Mouse (Mus musculus) gastrocnemius, postnatal 14 days (tissue): ENCODE measurements at regions not wholly inside any gene's neighbourhood (a gene's known extent, or its start where the extent isn't known, plus 50 kb on each side); places are given as distances from the start of the nearest gene placed in this dataset.

Source experiments
- DNase-seq: peaks from one replicate; pipeline ENCODE4 v3.0.0; 2021; ENCODE audit warnings: mixed read lengths
- intact Hi-C: fragments of 180-260 bp; cut with DNase I; formaldehyde crosslinking; loops from one replicate; pipeline ENCODE4 v1.15.1; 2025; ENCODE audit warnings: low total_unique reads

DNA sequence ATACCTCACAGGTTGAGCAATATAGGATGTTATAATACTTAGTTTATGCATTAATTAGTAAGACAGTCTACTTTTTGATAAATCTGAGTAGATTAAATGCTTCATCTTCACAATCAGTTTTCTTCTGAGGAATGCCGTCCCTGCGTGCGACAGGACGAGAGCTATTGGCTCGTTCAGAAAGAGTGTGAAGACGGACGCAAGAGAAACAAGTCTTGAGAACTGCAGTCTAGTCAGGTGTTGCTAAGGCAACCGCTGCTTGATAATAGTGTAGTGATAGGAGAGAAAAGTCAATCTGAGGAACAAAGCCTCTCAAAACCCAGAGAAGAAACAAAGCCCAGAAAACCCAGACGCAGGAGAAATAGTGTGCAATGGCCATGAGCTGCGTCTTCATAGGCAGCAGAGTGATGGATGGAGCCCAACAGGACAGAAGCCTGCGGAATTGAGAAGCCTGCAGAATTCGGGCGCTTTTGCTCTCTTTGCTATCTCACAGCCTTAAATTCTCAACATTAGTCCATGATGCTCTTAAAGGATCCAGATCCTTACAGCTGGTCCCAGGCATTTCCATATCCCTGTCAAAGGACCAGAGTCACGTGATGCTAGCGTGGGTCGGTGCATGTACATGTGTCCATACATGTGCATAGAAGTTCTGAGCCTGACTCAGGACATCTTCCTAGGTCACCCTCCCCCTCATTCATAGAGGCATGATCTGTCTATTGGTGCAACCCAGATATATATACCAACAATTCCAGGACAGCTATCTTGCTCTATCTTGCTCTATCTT, 366.7 kb downstream of the Lrriq3 start:
- intact Hi-C loops = no loop called here
- no peak for DNase-seq

DNA sequence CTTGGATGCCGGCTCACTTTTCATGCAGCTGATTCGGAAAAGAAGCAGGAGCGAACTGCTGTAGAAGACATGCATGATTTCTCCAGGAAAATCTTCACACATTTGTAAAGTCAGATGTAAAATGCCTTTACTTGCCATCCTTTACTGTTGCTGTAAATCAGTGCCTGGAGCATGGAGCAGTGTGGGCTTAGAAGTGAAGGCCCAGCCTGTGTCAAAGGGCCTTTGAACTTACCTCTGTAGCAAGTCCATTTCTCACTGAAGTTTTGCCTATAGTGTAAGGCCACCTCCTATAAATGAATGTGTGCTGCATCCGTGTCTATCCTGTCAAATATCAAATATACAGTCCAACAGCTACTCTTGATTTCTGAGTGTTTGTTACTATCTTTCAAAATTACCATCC, 368.9 kb downstream of the Lrriq3 start:
- no peak for DNase-seq
- intact Hi-C loops = no loop called here

DNA sequence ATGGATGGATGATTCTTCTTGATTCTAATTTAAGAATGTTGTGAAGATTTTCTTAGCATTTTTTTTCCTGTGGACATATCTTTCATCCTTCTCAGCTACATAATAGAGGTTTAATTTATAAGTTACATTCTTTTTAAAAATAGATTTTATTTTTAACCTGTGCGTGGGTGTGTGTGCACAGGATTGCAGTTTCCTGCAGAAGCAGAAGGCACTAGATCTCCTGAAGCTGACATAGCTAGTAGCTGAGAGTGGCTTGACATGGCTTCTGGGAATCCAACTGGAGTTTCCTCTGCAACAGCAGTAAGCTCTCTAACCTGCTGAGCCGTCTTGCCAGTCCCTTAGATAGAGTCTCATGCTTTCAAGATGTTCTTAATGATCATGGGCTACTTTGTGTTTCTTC, 377.5 kb downstream of the Lrriq3 start:
- no peak for DNase-seq
- intact Hi-C loops = no loop called here

DNA sequence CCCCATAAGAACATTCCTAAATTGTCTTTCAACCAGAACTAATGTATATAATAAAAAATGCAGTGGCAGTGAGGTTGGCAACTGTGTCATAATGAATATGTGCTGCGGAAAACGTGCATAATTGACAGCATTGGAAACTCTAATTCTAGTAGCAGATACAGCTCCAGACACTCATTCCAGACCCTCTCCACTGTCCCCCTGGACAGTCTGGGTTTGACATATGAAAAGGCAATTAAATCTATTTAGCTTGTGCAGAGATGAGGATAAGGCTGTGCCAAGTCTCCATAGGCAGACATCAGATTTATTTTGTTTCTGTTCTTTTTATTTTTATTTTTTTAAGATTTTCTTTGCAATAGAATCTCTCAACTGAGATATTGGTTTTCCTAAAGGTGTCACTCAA, 392.3 kb downstream of the Lrriq3 start:
- intact Hi-C loops = no loop called here
- DNase-seq = no peak

DNA sequence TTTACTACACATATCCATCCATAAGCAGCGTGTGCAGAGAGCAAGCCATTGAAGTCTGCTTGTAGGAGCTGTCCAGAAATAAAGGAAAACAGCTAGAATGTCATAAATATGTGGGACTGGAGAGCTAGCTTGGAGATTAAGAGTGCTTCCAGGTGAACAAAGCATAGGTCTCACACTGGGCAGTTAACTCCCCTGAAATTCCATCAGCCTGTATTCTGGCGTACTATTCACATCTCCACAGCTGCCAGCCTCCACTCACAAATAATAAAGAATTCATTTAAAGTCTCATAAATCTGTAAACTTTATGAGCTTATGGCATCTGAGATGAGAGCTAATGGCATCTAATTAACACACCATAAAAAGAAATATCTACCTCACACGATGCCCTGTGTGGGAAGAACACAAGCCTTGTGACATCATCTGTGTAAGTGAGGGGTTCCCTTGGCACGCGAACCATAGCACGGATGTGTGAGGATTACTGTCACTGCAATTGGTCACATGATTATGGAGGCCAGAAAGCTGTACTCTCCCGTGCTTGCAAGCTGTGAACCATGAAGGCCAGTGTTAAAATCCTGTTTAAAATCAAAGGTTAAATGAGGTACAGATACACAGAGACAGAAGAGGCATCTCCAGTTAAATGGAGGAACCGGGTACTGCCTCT, 394.8 kb downstream of the Lrriq3 start:
- intact Hi-C loops = no loop called here
- DNase-seq = no peak

DNA sequence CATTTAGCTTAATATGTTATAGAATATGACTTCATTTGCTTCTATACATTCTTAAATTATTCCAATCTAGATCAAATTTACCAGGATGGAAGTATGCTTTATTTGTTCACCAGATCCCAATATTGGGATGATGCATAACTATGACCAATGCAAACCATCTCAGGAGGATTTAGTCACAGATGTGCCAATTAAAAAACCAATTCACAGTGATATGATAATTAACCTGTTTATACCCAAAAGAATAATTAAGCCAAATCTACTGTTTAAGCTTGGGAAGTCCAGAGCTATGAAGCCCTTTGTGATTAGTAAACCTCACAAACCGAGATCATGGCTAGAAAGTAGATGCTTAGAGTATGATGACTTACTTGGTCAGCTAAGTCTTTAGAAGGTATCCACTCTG, 397.4 kb downstream of the Lrriq3 start:
- DNase-seq = no peak
- intact Hi-C loops = no loop called here

DNA sequence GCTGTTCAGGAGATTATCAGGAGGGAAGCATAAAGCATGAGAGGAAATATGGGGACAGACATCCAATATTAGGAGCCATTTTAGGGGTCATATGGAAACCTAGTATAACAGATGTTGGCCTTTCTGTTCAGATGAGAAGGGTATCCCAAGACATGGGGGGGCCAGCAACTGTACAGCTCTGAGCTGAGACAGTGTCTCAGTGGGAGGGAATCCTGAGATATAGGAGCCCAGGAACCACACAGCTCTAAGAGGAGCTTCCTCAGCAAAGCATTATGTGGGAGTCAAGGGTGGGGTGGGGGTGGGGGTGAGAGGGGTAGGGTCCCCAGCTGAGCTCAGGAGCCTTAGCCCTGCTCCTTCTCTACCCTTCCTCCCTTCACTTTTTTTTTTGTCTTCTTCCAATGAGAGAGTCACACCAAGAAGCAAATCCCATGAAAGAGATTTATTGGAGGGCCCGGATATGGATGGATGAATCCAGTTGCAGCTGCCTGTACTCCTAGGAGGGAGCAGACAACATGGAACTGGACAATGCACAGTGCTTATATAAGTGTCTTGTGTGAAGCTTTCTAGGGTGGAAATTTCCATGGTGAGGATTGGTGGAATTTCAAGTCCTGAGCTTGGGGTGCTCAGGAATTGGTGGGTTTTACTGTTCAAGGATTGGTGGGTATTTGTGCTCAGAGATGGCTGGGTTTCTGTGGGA, 417.1 kb downstream of the Lrriq3 start:
- DNase-seq = no peak
- intact Hi-C loops = no loop called here

DNA sequence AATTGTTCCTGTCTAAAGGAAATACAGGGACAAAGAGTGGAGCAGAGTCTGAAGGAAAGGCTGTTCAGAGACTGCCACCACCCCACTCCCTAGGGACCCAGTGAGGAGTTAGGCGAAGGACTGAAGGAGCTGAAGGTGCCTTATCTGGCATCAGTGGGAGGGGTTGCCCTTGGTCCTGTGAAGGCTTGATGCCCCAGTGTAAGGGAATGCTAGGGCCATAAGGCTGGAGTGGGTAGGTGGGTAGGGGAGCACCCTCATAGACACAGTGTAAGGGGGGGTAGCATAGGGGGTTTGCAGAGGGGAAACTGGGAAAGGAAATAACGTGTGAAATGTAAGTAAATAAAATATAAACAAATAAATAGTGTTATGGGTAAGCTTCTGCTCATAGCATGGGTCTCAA, 420.7 kb downstream of the Lrriq3 start:
- DNase-seq = no peak
- intact Hi-C loops = no loop called here

DNA sequence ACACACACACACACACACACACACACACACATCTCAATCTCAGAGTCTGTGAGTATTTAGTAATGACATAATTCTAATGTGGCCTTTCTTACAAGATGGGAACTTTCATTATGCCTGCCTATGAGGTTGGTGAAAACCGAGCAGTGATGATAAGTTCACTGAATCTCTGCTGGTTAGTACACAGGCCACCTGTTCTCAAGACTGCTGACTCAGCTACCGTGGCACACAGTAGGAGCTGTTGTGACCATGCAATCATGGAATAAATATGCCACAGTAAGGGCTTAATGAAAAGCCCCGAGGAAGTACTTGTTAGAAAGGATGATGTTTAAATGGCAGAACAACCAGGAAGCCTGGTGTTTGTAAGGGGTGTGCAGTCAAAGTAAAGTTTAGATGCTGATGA, 436.1 kb downstream of the Lrriq3 start:
- intact Hi-C loops = no loop called here
- DNase-seq = no peak

DNA sequence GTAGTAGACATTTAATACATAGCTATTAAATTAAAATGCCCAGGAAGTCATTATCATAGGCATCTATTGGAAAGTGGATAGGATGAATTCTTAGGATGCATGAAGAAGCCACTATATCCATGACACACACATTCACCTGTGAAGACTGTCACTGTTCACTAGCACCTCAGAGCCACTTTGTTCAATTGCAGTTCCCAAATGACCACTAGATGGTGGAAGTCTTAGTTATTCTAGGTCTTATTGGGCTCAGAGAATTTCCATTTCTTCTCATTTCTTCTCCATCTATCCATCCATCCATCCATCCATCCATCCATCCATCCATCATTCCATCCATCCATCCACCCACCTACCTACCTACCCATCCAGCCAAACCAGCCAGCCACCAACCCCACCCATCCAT, 437.6 kb downstream of the Lrriq3 start:
- intact Hi-C loops = no loop called here
- no peak for DNase-seq

DNA sequence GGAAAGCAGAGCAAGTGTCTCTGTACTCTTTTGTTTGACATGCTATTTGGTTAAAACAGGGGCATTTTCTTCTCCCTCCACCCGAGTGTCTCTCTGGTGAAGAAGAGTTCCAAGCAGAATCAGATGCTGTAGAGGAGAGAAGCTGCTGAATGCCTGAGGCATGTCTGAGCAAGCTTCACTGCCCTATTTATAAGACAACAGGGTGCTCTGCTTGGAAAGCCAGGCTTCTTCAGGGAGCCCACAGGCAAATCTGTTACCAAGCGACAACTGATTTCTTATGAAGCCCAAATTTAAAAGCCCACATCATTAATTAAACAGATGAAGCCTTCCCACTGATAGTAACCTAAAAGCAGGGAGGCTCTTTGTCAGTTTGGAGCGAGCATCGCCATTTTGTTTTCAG, 438.8 kb downstream of the Lrriq3 start:
- intact Hi-C loops = no loop called here
- no peak for DNase-seq

DNA sequence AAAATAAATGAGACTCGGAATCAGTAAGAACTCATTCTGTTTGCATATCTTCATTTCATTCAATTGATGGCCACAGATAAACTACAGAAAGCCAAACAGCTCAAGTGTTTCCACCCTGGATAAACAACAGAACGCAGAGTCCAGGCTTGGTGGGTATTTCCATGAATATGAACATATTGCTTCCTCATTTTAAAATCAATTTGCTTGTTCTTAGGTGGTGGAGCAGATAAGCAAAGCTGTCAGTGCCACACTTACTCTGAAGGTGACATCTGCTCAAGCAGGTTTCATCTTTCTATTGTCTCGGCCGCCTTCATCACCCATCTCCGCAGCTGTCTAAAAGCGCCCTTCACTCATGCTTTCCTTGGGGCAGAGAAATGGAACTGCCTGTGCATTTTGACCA, 455.0 kb downstream of the Lrriq3 start:
- no peak for DNase-seq
- intact Hi-C loops = no loop called here

DNA sequence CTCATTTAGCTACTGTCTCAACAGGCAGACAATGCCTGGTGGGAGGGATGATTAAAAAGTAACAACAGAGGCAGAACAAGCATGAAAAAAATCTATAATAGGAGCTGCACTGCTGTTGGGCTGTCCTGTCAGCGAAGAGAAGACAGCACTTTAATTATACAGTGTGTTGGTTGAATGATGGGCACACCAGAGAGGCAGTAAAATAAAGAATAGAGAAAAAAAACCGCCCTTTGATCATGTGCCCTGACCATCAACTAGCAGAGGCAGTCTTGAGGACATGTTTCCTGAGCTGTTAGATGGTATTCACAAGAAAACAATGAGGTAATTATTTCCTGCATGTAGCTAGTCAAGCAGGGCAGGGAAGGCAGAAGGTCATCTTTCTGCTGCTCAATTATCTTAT, 483.9 kb downstream of the Lrriq3 start:
- intact Hi-C loops = no loop called here
- DNase-seq = no peak

DNA sequence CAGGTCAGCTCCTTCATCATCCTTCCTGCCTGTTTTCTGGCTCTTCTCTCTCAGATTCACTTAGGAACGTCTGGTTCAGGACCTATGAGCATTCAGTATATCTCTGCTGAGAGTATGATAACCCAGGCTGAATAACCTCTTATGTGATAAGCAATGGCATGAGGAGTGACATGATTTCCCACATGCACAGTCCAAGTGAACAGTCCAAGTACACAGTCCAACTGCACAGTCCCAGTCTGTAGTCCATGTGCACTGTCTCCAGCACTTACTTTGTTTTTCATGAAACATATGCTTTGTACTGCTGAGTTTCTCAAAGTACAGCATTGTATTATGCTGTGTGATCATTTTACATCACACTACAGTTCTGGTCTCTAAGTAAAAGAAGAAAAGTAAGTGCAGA, 510.8 kb downstream of the Lrriq3 start:
- DNase-seq = no peak
- intact Hi-C loops = no loop called here
